Mouse (Mus musculus) CH12.LX (cell line): ENCODE data around the gene Hsf5. TPM values are rescaled to one million over a fixed set of nuclear protein-coding genes. Genes with fewer than 3 reads are reported as not detected.

ENCODE experiments used
- DNase-seq: peaks from one replicate; pipeline ENCODE4 v3.0.0-alpha.2; 2013; ENCODE audit errors: extremely low read depth
- H3K27ac ChIP-seq: 2 replicates; pipeline ENCODE4 v1.5.1; 2012; ENCODE audit warnings: low read depth, mild to moderate bottlenecking, control low read depth, moderate library complexity; ENCODE audit not compliant: insufficient read depth
- H3K27me3 ChIP-seq: replicated peaks from 2 replicates; pipeline ENCODE3; 2012; ENCODE audit warnings: inconsistent platforms
- H3K36me3 ChIP-seq, 2 experiments: replicated peaks in 1 of 2; 2 replicates each; pipeline versions ENCODE3 to v1.6.1; 2012; ENCODE audit warnings: inconsistent platforms in 1 of 2, low read length in 1 of 2, mild to moderate bottlenecking in 1 of 2, mixed read lengths in 1 of 2, moderate library complexity in 1 of 2; ENCODE audit not compliant: control insufficient read depth in 1 of 2, insufficient read depth in 1 of 2
- H3K4me1 ChIP-seq, 2 experiments: 2 replicates each; pipeline ENCODE4 v1.6.1; 2012; ENCODE audit warnings: inconsistent platforms in 1 of 2, moderate library complexity in 1 of 2; ENCODE audit not compliant: insufficient read depth in 2 of 2, control insufficient read depth in 1 of 2
- H3K4me2 ChIP-seq: 2 replicates; pipeline ENCODE4 v1.6.1; 2012; ENCODE audit warnings: low read depth, mild to moderate bottlenecking, control low read depth; ENCODE audit not compliant: poor library complexity, insufficient read depth, severe bottlenecking
- H3K4me3 ChIP-seq, 3 experiments: fragments of 150-350 bp in 1 of 3; sonication (generic) in 1 of 3; replicated peaks in 1 of 3; 2 replicates each; pipeline versions ENCODE3 to v1.5.1; 2011 to 2012; ENCODE audit warnings: low read depth in 2 of 3, low read length in 2 of 3, mild to moderate bottlenecking in 2 of 3, moderate library complexity in 2 of 3, control low read depth in 1 of 3, improper control_type of control experiment in 1 of 3, inconsistent platforms in 1 of 3, mixed read lengths in 1 of 3; ENCODE audit not compliant: poor library complexity in 1 of 3
- H3K79me2 ChIP-seq: replicated peaks from 2 replicates; pipeline ENCODE4 v1.6.1; 2012; ENCODE audit warnings: mild to moderate bottlenecking, moderate library complexity; ENCODE audit not compliant: control insufficient read depth, poor library complexity, insufficient read depth, severe bottlenecking; ENCODE audit errors: extremely low read depth
- H3K9ac ChIP-seq: 2 replicates; pipeline ENCODE4 v1.6.1; 2012; ENCODE audit warnings: low read depth, mild to moderate bottlenecking, control low read depth, moderate library complexity; ENCODE audit not compliant: insufficient read depth
- H3K9me3 ChIP-seq: replicated peaks from 2 replicates; pipeline ENCODE3; 2012; ENCODE audit warnings: low read length, inconsistent platforms, mixed read lengths
- BHLHE40 ChIP-seq: IDR thresholded peaks from 2 replicates; pipeline ENCODE4 v1.6.1; 2011; ENCODE audit warnings: mild to moderate bottlenecking, low read depth, low read length, improper control_type of control experiment
- CHD1 ChIP-seq: IDR thresholded peaks from 2 replicates; pipeline ENCODE4 v1.6.1; 2012; ENCODE audit warnings: low read depth, low read length, improper control_type of control experiment, inconsistent platforms
- CHD2 ChIP-seq: IDR thresholded peaks from 2 replicates; pipeline ENCODE4 v1.6.1; 2011; ENCODE audit warnings: low read length, improper control_type of control experiment
- CTCF ChIP-seq, 2 experiments: IDR thresholded peaks in 1 of 2; conservative IDR thresholded peaks in 1 of 2; 2 replicates each; pipeline ENCODE4 v1.5.1; 2011 to 2012; ENCODE audit warnings: low read depth in 2 of 2, low read length in 2 of 2, improper control_type of control experiment in 1 of 2, inconsistent platforms in 1 of 2, mild to moderate bottlenecking in 1 of 2, moderate library complexity in 1 of 2
- E2F4 ChIP-seq: IDR thresholded peaks from 2 replicates; pipeline ENCODE4 v1.6.1; 2011; ENCODE audit warnings: low read depth, low read length, improper control_type of control experiment; ENCODE audit not compliant: insufficient replicate concordance
- ELF1 ChIP-seq: IDR thresholded peaks from 2 replicates; pipeline ENCODE4 v1.6.1; 2014; ENCODE audit warnings: low read depth, mild to moderate bottlenecking, inconsistent platforms, low read length, improper control_type of control experiment
- EP300 ChIP-seq: IDR thresholded peaks from 2 replicates; pipeline ENCODE4 v1.6.1; 2011; ENCODE audit warnings: low read length, improper control_type of control experiment
- ETS1 ChIP-seq: conservative IDR thresholded peaks from 2 replicates; pipeline ENCODE4 v1.6.1; 2012; ENCODE audit warnings: low read depth, mild to moderate bottlenecking, inconsistent platforms, low read length, improper control_type of control experiment, moderate library complexity
- GABPA ChIP-seq: IDR thresholded peaks from 2 replicates; pipeline ENCODE4 v1.6.1; 2012; ENCODE audit warnings: low read depth, low read length, improper control_type of control experiment, inconsistent platforms; ENCODE audit not compliant: insufficient replicate concordance
- HCFC1 ChIP-seq: IDR thresholded peaks from 2 replicates; pipeline ENCODE4 v1.6.1; 2012; ENCODE audit warnings: low read depth, mild to moderate bottlenecking, inconsistent platforms, low read length, improper control_type of control experiment
- IRF4 ChIP-seq: IDR thresholded peaks from 2 replicates; pipeline ENCODE4 v1.6.1; 2014; ENCODE audit warnings: low read depth, mild to moderate bottlenecking, inconsistent platforms, low read length, improper control_type of control experiment
- JUN ChIP-seq: IDR thresholded peaks from 2 replicates; pipeline ENCODE4 v1.6.1; 2011; ENCODE audit warnings: low read depth, mild to moderate bottlenecking, low read length, improper control_type of control experiment, moderate library complexity; ENCODE audit not compliant: insufficient read depth
- JUND ChIP-seq: conservative IDR thresholded peaks from 2 replicates; pipeline ENCODE4 v1.6.1; 2011; ENCODE audit warnings: low read depth, low read length, improper control_type of control experiment
- KAT2A ChIP-seq: IDR thresholded peaks from 2 replicates; pipeline ENCODE4 v1.6.1; 2012; ENCODE audit warnings: low read length, improper control_type of control experiment, inconsistent platforms; ENCODE audit not compliant: insufficient replicate concordance
- MAFK ChIP-seq: IDR thresholded peaks from 2 replicates; pipeline ENCODE4 v1.6.1; 2011; ENCODE audit warnings: low read length, improper control_type of control experiment; ENCODE audit not compliant: insufficient replicate concordance
- MAX ChIP-seq: IDR thresholded peaks from 2 replicates; pipeline ENCODE4 v1.6.1; 2011; ENCODE audit warnings: low read length, improper control_type of control experiment
- MAZ ChIP-seq: IDR thresholded peaks from 2 replicates; pipeline ENCODE4 v1.6.1; 2012; ENCODE audit warnings: low read depth, mild to moderate bottlenecking, inconsistent platforms, low read length, improper control_type of control experiment, moderate library complexity
- MEF2A ChIP-seq: IDR thresholded peaks from 2 replicates; pipeline ENCODE4 v1.6.1; 2014; ENCODE audit warnings: low read depth, mild to moderate bottlenecking, inconsistent platforms, low read length, improper control_type of control experiment, borderline replicate concordance
- MXI1 ChIP-seq: IDR thresholded peaks from 2 replicates; pipeline ENCODE4 v1.6.1; 2011; ENCODE audit warnings: mild to moderate bottlenecking, low read depth, low read length, improper control_type of control experiment
- MYC ChIP-seq: IDR thresholded peaks from 2 replicates; pipeline ENCODE4 v1.6.1; 2011; ENCODE audit warnings: low read depth, mild to moderate bottlenecking, improper control_type of control experiment, low read length
- NELFE ChIP-seq: IDR thresholded peaks from 2 replicates; pipeline ENCODE4 v1.6.1; 2011; ENCODE audit warnings: low read depth, low read length, improper control_type of control experiment
- NRF1 ChIP-seq: IDR thresholded peaks from 2 replicates; pipeline ENCODE4 v1.6.1; 2014; ENCODE audit warnings: low read depth, mild to moderate bottlenecking, inconsistent platforms, low read length, improper control_type of control experiment, moderate library complexity
- PAX5 ChIP-seq: IDR thresholded peaks from 2 replicates; pipeline ENCODE4 v1.6.1; 2012; ENCODE audit warnings: low read length, inconsistent platforms, mixed read lengths
- POLR2A ChIP-seq: IDR thresholded peaks from 2 replicates; pipeline ENCODE4 v1.6.1; 2011; ENCODE audit warnings: low read depth, mild to moderate bottlenecking, improper control_type of control experiment, low read length
- POLR2AphosphoS2 ChIP-seq: IDR thresholded peaks from 2 replicates; pipeline ENCODE4 v1.6.1; 2011; ENCODE audit warnings: low read depth, low read length, improper control_type of control experiment
- RAD21 ChIP-seq: IDR thresholded peaks from 2 replicates; pipeline ENCODE4 v1.6.1; 2011; ENCODE audit warnings: low read depth, mild to moderate bottlenecking, low read length, improper control_type of control experiment, moderate library complexity
- RCOR1 ChIP-seq: conservative IDR thresholded peaks from 2 replicates; pipeline ENCODE4 v1.6.1; 2012; ENCODE audit warnings: low read depth, mild to moderate bottlenecking, inconsistent platforms, low read length, improper control_type of control experiment
- SIN3A ChIP-seq: IDR thresholded peaks from 2 replicates; pipeline ENCODE4 v1.6.1; 2012; ENCODE audit warnings: low read length, improper control_type of control experiment, inconsistent platforms
- SMC3 ChIP-seq: IDR thresholded peaks from 2 replicates; pipeline ENCODE4 v1.6.1; 2011; ENCODE audit warnings: low read depth, low read length, improper control_type of control experiment
- TBP ChIP-seq: conservative IDR thresholded peaks from 2 replicates; pipeline ENCODE4 v1.6.1; 2011; ENCODE audit warnings: low read depth, low read length, improper control_type of control experiment
- TCF12 ChIP-seq: IDR thresholded peaks from 2 replicates; pipeline ENCODE4 v1.6.1; 2014; ENCODE audit warnings: low read depth, mild to moderate bottlenecking, inconsistent platforms, low read length, improper control_type of control experiment
- UBTF ChIP-seq: IDR thresholded peaks from 2 replicates; pipeline ENCODE4 v1.6.1; 2012; ENCODE audit warnings: low read depth, mild to moderate bottlenecking, inconsistent platforms, low read length, improper control_type of control experiment, moderate library complexity
- USF1 ChIP-seq: IDR thresholded peaks from 2 replicates; pipeline ENCODE4 v1.6.1; 2014; ENCODE audit warnings: low read depth, mild to moderate bottlenecking, inconsistent platforms, low read length, improper control_type of control experiment
- USF2 ChIP-seq: conservative IDR thresholded peaks from 2 replicates; pipeline ENCODE4 v1.6.1; 2011; ENCODE audit warnings: low read depth, low read length, improper control_type of control experiment
- ZC3H11A ChIP-seq: IDR thresholded peaks from 2 replicates; pipeline ENCODE4 v1.6.1; 2012; ENCODE audit warnings: low read depth, mild to moderate bottlenecking, inconsistent platforms, low read length, improper control_type of control experiment
- ZKSCAN1 ChIP-seq: IDR thresholded peaks from 2 replicates; pipeline ENCODE4 v1.6.1; 2012; ENCODE audit warnings: low read depth, inconsistent platforms, low read length, improper control_type of control experiment, borderline replicate concordance
- ZMIZ1 ChIP-seq: IDR thresholded peaks from 2 replicates; pipeline ENCODE4 v1.6.1; 2012; ENCODE audit warnings: low read depth, mild to moderate bottlenecking, inconsistent platforms, low read length, improper control_type of control experiment
- ZNF384 ChIP-seq: IDR thresholded peaks from 2 replicates; pipeline ENCODE4 v1.6.1; 2012; ENCODE audit warnings: low read depth, low read length, improper control_type of control experiment, inconsistent platforms
- dilution Hi-C: fragments of 300-500 bp; cut with MboI; formaldehyde crosslinking; loops from 2 replicates; pipeline ENCODE4 v1.14.3; 2020; ENCODE audit warnings: low sequenced_read_pairs; ENCODE audit not compliant: extremely low pct_unique_long_range_greater_than_20kb, extremely low pct_ligation_motif_present
- in situ Hi-C: fragments of 300-500 bp; cut with MboI; formaldehyde crosslinking; loops from 3 replicates; pipeline ENCODE4 v1.14.3; 2019; ENCODE audit warnings: low sequenced_read_pairs, low pct_ligation_motif_present, low pct_unique_long_range_greater_than_20kb, mixed read lengths
- polyA plus RNA-seq: library from polyadenylated mRNA; unstranded; fragments of >175 nt; gene quantifications from 2 replicates; pipeline ENCODE4 v1.2.1, GENCODE M21; 2012; ENCODE audit warnings: low read depth; ENCODE audit not compliant: insufficient read length
- total RNA-seq, 2 experiments: library from RNA; depleted of rRNA; stranded (reverse); fragments of 300-350 nt in 1 of 2; fragments of >200 nt in 1 of 2; gene quantifications; 2 replicates each; pipeline ENCODE4 v1.2.3; 2012 to 2014

The Hsf5 gene
- total and polyA plus RNA-seq, 3 experiments = 0.04 TPM; not detected in 2

DNA sequence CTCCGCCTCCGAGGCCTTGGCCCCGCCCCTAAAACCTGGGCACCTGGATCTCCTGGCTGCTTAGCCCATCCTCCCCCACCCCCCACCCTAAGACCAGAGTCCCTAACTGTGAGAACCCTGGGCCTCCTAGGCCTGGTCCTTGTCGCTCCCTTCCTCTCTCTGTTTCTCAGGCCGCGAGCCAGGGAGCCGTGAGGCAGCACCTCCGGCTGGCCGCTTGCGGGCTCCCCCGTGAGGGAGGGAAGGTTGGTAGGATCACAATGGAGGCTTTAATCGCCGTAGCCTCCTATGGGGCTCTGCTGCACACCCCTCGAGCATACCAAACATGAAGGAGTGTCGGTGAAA is 24.6 kb upstream of the Hsf5 start:
- in situ Hi-C loops (no loop called here), dilution Hi-C loops (no loop called here)
- Histone ChIP-seq H3K79me2 (peaks cover 12% of the 10 kb centered on the region), H3K9ac (peak overlapping the region; percentile 69), H3K27ac (peak overlapping the region; percentile 67), H3K27me3 (no peaks in the 10 kb centered on the region), H3K4me3 (peak overlapping the region; percentile 69 to 86 (median 76)), H3K4me1 (peaks cover 25 to 60% of the 10 kb centered on the region in 2 experiments), H3K9me3 (no peaks in the 10 kb centered on the region), H3K36me3 (peaks cover 5 to 12% of the 10 kb centered on the region in 2 experiments)
- TF ChIP-seq CHD1 (no peak), USF2 (no peak), ZKSCAN1 (no peak), CTCF (conservative IDR thresholded peaks at IDR 0.05 in 1 of 2, IDR thresholded peaks at IDR 0.05 in 1 of 2; ENCODE audit: low read depth in 2 of 2, low read length in 2 of 2) (peak in 1 of 2 experiments; percentile 40; a peak in 2 of 4 replicates), E2F4 (no peak), ZC3H11A (no peak), UBTF (0 out of 2 replicates have a peak, but pooled peaks have one; percentile 15), TBP (no peak), SIN3A (peak; percentile 88), MYC (no peak), GABPA (no peak), EP300 (no peak), POLR2AphosphoS2 (no peak), MXI1 (peak; percentile 56), RCOR1 (no peak), NRF1 (no peak), SMC3 (0 out of 2 replicates have a peak, but pooled peaks have one; percentile 9), HCFC1 (no peak), BHLHE40 (no peak), MEF2A (no peak; the same call in 1 of the 2 replicates), KAT2A (0 out of 2 replicates have a peak, but pooled peaks have one; percentile 22), JUND (no peak), MAX (no peak), ETS1 (no peak), ZMIZ1 (no peak), JUN (no peak), CHD2 (no peak), ELF1 (no peak), NELFE (no peak; the same call in 1 of the 2 replicates), MAZ (peak; percentile 31; the same call in 1 of the 2 replicates), MAFK (no peak), USF1 (no peak), RAD21 (no peak; the same call in 1 of the 2 replicates), PAX5 (no peak), POLR2A (peak; percentile 60), IRF4 (no peak), TCF12 (no peak; the same call in 1 of the 2 replicates), ZNF384 (no peak)
- TF ChIP-seq, all 38 proteins: peak for 8
- no peak for DNase-seq
- peak overlapping the region; percentile 79 for H3K4me2 ChIP-seq
